Comparison of ENCODE assay signal across 8 mouse cellular contexts in genomic region chr14:72506018-72506722, GRCm38 (mm10). TPM values are rescaled to one million over a fixed set of nuclear protein-coding genes. Genes with fewer than 3 reads are reported as not detected.
DNase-seq lines count a peak whose midpoint lies in the region; ATAC-seq lines count a peak whose summit lies in the region.

No protein-coding gene starts in this region.

- peak overlapping the region; percentile 34 for H3K4me3 ChIP-seq in lung, embryonic 15.5 days
- H3K4me3 ChIP-seq in forebrain, embryonic 10.5 days = peak overlapping the region; percentile 48
- peak overlapping the region; percentile 27 for H3K4me3 ChIP-seq in intestine, embryonic 14.5 days (ENCODE audit: low read depth, low read length)
- H3K4me3 ChIP-seq in midbrain, embryonic 10.5 days = peak overlapping the region; percentile 49

- no peak for DNase-seq in lung, postnatal 14 days
- DNase-seq in forebrain, embryonic 10.5 days (ENCODE audit: extremely low spot score, low spot score) = peak; percentile 35
- peak; percentile 73 for DNase-seq in intestine, embryonic 14.5 days (ENCODE audit: low spot score)
- peak; percentile 58 for DNase-seq in midbrain, embryonic 10.5 days (ENCODE audit: low spot score)
- no peak for DNase-seq in layer of hippocampus, postnatal 25 days (ENCODE audit: extremely low spot score in 1 of 2, low spot score in 1 of 2)
- no peak for DNase-seq in spleen, adult 18-20 months
- DNase-seq in thymus, postnatal 0 days (ENCODE audit: low spot score) = no peak

- peak overlapping the region; percentile 15; the same call in 1 of the 2 replicates for H3K9ac ChIP-seq in lung, embryonic 15.5 days
- H3K9ac ChIP-seq in intestine, embryonic 14.5 days (ENCODE audit: low read length) = 0 out of 2 replicates have a peak overlapping the region, but pooled peaks have one; percentile 34

- H3K27ac ChIP-seq in lung, embryonic 15.5 days = peak overlapping the region; percentile 39
- H3K27ac ChIP-seq in forebrain, embryonic 10.5 days = peak overlapping the region; percentile 75
- no peak overlapping the region for H3K27ac ChIP-seq in intestine, embryonic 14.5 days (ENCODE audit: low read depth)
- H3K27ac ChIP-seq in midbrain, embryonic 10.5 days (replicated peaks) = peak overlapping the region; percentile 69

- peak; percentile 80; the same call in 1 of the 2 replicates for ATAC-seq in lung, embryonic 15.5 days (ENCODE audit: borderline replicate concordance, extremely low read depth, low FRiP score, low TSS enrichment)
- no peak for ATAC-seq in intestine, embryonic 14.5 days (replicated peaks; ENCODE audit: low FRiP score, low TSS enrichment, low read depth)

- H3K9me3 ChIP-seq in lung, embryonic 15.5 days = no peaks in the 10 kb centered on the region
- H3K9me3 ChIP-seq in forebrain, embryonic 10.5 days = no peaks in the 10 kb centered on the region
- H3K9me3 ChIP-seq in intestine, embryonic 14.5 days (ENCODE audit: control insufficient read depth, low read length) = no peaks in the 10 kb centered on the region
- no peaks in the 10 kb centered on the region for H3K9me3 ChIP-seq in midbrain, embryonic 10.5 days (replicated peaks)

- H3K36me3 ChIP-seq in lung, embryonic 15.5 days = no peaks in the 10 kb centered on the region
- no peaks in the 10 kb centered on the region for H3K36me3 ChIP-seq in forebrain, embryonic 10.5 days (replicated peaks)
- no peaks in the 10 kb centered on the region for H3K36me3 ChIP-seq in intestine, embryonic 14.5 days (ENCODE audit: control insufficient read depth, insufficient read depth, low read length)
- H3K36me3 ChIP-seq in midbrain, embryonic 10.5 days = no peaks in the 10 kb centered on the region

- H3K27me3 ChIP-seq in lung, embryonic 15.5 days = no peaks in the 10 kb centered on the region
- no peaks in the 10 kb centered on the region; the same call in 1 of the 2 replicates for H3K27me3 ChIP-seq in forebrain, embryonic 10.5 days (ENCODE audit: poor library complexity, severe bottlenecking)
- no peaks in the 10 kb centered on the region for H3K27me3 ChIP-seq in intestine, embryonic 14.5 days (replicated peaks; ENCODE audit: control insufficient read depth, insufficient read depth, low read length)
- no peaks in the 10 kb centered on the region for H3K27me3 ChIP-seq in midbrain, embryonic 10.5 days (ENCODE audit: low read depth, poor library complexity, severe bottlenecking)

- 8% methylated on average over 12 of the region's 12 CpGs for WGBS in lung, embryonic 15.5 days
- WGBS in forebrain, embryonic 10.5 days = 7% methylated on average over 12 of the region's 12 CpGs
- 12% methylated on average over 12 of the region's 12 CpGs for WGBS in intestine, embryonic 14.5 days
- WGBS in midbrain, embryonic 10.5 days = 6% methylated on average over 12 of the region's 12 CpGs

- H3K4me2 ChIP-seq in lung, embryonic 15.5 days = peak overlapping the region; percentile 67
- H3K4me2 ChIP-seq in intestine, embryonic 14.5 days (ENCODE audit: low read length) = peak overlapping the region; percentile 65

- peaks cover 7% of the 10 kb centered on the region; the same call in 1 of the 2 replicates for H3K4me1 ChIP-seq in lung, embryonic 15.5 days
- H3K4me1 ChIP-seq in forebrain, embryonic 10.5 days = peaks cover 16% of the 10 kb centered on the region
- H3K4me1 ChIP-seq in intestine, embryonic 14.5 days (replicated peaks; ENCODE audit: control insufficient read depth, insufficient read depth, low read length) = peaks cover 9% of the 10 kb centered on the region
- H3K4me1 ChIP-seq in midbrain, embryonic 10.5 days = peaks cover 17% of the 10 kb centered on the region

RNA-seq across cellular contexts. Expression of gene Gm9195, which starts 14.5 kb away (rescaled TPM):
- polyA plus RNA-seq in lung, embryonic 15.5 days (2015; fragmentation: Nextera tagmentation; extraction: Ambion mirVana) = not detected in 2 replicates
- not detected in 2 replicates for polyA plus RNA-seq in forebrain, embryonic 10.5 days (2016; fragmentation: Nextera tagmentation; extraction: Ambion mirVana)
- polyA plus RNA-seq in intestine, embryonic 14.5 days (2014; fragmentation: Nextera tagmentation; extraction: Ambion mirVana) = not detected in 2 replicates
- polyA plus RNA-seq in midbrain, embryonic 10.5 days (2016; fragmentation: Nextera tagmentation; extraction: Ambion mirVana) = not detected in 2 replicates
- not detected for total RNA-seq in layer of hippocampus, postnatal 25 days (2021)
- polyA plus RNA-seq in thymus, postnatal 0 days (2015; fragmentation: Nextera tagmentation; extraction: Ambion mirVana) = 0.05 TPM in 2 replicates

Comparison
In these comparisons a context has a peak if more than half of its experiments do, and no peak if none do; other contexts are left out.
1. DNase-seq: peak in forebrain, embryonic 10.5 days (single experiment), intestine, embryonic 14.5 days (single experiment) and midbrain, embryonic 10.5 days (single experiment); none in lung, postnatal 14 days (single experiment), layer of hippocampus, postnatal 25 days (0 of 2), spleen, adult 18-20 months (0 of 2) and thymus, postnatal 0 days (single experiment).
2. Peak in every context shown above with its lines, with median percentiles within 50 percentile points of each other: H3K4me3 ChIP-seq.